Mouse (Mus musculus) stomach, embryonic 14.5 days (tissue): ENCODE results near the gene Ccdc85b. TPM values are rescaled to one million over a fixed set of nuclear protein-coding genes. Genes with fewer than 3 reads are reported as not detected.

Experiments used
- ATAC-seq: fragments of 200-750 bp; cut with Nextera tagmentation; 2 replicates; pipeline ENCODE4 v1.8.0; 2017; ENCODE audit warnings: low read depth, moderate TSS enrichment; ENCODE audit not compliant: insufficient number of reproducible peaks, insufficient read depth, low FRiP score
- H3K27ac ChIP-seq: fragments of 300-500 bp; sonication (generic); 2 replicates; pipeline ENCODE4 v1.5.1; 2014; ENCODE audit warnings: mild to moderate bottlenecking, low read length, moderate library complexity, mixed read lengths
- H3K27me3 ChIP-seq: fragments of 300-500 bp; sonication (generic); 2 replicates; pipeline ENCODE4 v1.6.1; 2014; ENCODE audit warnings: low read length, control low read depth, mixed read lengths; ENCODE audit not compliant: control insufficient read depth, insufficient read depth
- H3K36me3 ChIP-seq: fragments of 300-500 bp; sonication (generic); 2 replicates; pipeline ENCODE4 v1.6.1; 2014; ENCODE audit warnings: mild to moderate bottlenecking, control low read depth, low read length, moderate library complexity, mixed read lengths; ENCODE audit not compliant: control insufficient read depth, insufficient read depth
- H3K4me1 ChIP-seq: fragments of 300-500 bp; sonication (generic); 2 replicates; pipeline ENCODE4 v1.6.1; 2014; ENCODE audit warnings: low read length, control low read depth, mixed read lengths; ENCODE audit not compliant: control insufficient read depth, insufficient read depth
- H3K4me2 ChIP-seq: fragments of 300-500 bp; sonication (generic); replicated peaks from 2 replicates; pipeline ENCODE4 v1.6.1; 2014; ENCODE audit warnings: low read depth, low read length, control low read depth
- H3K4me3 ChIP-seq: fragments of 300-500 bp; sonication (generic); 2 replicates; pipeline ENCODE4 v1.5.1; 2014; ENCODE audit warnings: low read depth, low read length, control low read depth
- H3K9ac ChIP-seq: fragments of 300-500 bp; sonication (generic); replicated peaks from 2 replicates; pipeline ENCODE4 v1.6.1; 2014; ENCODE audit warnings: low read depth, mild to moderate bottlenecking, control low read depth, low read length, moderate library complexity, mixed read lengths
- H3K9me3 ChIP-seq: fragments of 300-500 bp; sonication (generic); 2 replicates; pipeline ENCODE4 v1.6.1; 2016; ENCODE audit warnings: low read depth, low read length, control low read depth; ENCODE audit not compliant: control insufficient read depth
- WGBS: fragments of 180-500 bp; shearing (Covaris S2); extraction: QIAGEN DNeasy Blood & Tissue Kit; methylation state at CpG from one replicate; pipeline ENCODE4 v1.1.7; 2014; 5-methylcytosine and 5-hydroxymethylcytosine counted together
- polyA plus RNA-seq: library from polyadenylated mRNA; unstranded; fragments of >200 nt; fragmentation: Nextera tagmentation; extraction: Ambion mirVana; gene quantifications from 2 replicates; pipeline ENCODE4 v1.2.1, GENCODE M21; 2014

Gene Ccdc85b
- polyA plus RNA-seq, 1 experiment from 2014 or later: 6.8 TPM

DNA sequence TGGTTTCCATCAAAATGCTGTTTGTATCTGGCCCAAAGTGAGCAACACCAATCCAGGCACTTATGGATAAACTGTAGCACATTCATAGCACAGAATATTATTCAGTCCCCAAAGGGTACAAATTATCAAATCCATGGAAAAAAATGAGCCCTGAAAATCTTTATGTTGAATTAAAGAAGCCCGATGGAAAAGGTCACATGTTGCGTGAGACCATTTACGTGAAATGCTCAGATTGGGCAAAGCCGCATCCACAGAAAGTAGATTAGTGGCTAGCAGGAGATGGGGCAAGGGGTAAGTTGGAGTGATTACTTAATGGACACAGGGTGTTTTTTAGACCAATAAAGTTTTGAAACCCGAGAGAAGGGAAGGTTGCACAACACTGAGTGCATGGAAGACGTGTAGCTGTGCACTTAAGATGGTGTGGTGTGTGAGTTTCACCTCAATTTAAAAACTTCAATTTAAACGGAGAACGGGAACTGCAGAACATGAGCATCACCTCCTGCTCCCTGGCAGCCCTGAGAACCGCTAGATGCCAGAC is 13.3 kb downstream of the Ccdc85b start:
- H3K4me1 ChIP-seq: peaks cover 16% of the 10 kb centered on the region
- H3K27ac ChIP-seq: no peak overlapping the region
- no peak overlapping the region for H3K4me2 ChIP-seq
- H3K4me3 ChIP-seq: no peak overlapping the region
- H3K9ac ChIP-seq: no peak overlapping the region
- ATAC-seq: no peak
- peaks cover 14% of the 10 kb centered on the region for H3K27me3 ChIP-seq
- WGBS: 58% methylated on average over 9 of the region's 9 CpGs
- H3K36me3 ChIP-seq: no peaks in the 10 kb centered on the region
- 0 out of 2 replicates have a peak, but pooled peaks cover 5% of the 10 kb centered on the region for H3K9me3 ChIP-seq

DNA sequence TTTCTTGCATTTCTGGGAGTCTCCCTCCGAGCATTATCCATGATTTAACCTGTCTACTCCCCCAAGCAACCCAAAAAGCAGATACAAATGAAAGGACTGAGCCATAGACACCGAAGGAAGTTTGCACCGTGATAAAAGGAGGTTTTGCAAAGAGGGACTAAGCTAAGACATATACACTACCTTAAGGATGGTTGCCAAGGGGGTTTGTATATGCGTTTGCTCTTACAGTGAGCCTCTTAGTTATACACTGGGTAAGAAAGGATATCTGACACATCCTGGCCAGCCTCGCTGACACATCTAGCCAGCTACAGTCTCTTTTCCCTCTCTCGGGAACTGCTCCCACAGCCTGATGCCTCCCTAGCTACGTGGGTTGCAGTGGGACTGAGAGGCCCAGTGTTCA is 23.7 kb downstream of the Ccdc85b start:
- 57% methylated on average over 7 of the region's 7 CpGs for WGBS
- no peaks in the 10 kb centered on the region for H3K27me3 ChIP-seq
- ATAC-seq: no peak
- peaks cover 13% of the 10 kb centered on the region for H3K4me1 ChIP-seq
- H3K4me3 ChIP-seq: no peak overlapping the region
- no peaks in the 10 kb centered on the region for H3K36me3 ChIP-seq
- peak overlapping the region; percentile 56; the same call in 1 of the 2 replicates for H3K27ac ChIP-seq
- no peak overlapping the region for H3K9ac ChIP-seq
- H3K4me2 ChIP-seq: peak overlapping the region; percentile 70
- H3K9me3 ChIP-seq: no peaks in the 10 kb centered on the region

DNA sequence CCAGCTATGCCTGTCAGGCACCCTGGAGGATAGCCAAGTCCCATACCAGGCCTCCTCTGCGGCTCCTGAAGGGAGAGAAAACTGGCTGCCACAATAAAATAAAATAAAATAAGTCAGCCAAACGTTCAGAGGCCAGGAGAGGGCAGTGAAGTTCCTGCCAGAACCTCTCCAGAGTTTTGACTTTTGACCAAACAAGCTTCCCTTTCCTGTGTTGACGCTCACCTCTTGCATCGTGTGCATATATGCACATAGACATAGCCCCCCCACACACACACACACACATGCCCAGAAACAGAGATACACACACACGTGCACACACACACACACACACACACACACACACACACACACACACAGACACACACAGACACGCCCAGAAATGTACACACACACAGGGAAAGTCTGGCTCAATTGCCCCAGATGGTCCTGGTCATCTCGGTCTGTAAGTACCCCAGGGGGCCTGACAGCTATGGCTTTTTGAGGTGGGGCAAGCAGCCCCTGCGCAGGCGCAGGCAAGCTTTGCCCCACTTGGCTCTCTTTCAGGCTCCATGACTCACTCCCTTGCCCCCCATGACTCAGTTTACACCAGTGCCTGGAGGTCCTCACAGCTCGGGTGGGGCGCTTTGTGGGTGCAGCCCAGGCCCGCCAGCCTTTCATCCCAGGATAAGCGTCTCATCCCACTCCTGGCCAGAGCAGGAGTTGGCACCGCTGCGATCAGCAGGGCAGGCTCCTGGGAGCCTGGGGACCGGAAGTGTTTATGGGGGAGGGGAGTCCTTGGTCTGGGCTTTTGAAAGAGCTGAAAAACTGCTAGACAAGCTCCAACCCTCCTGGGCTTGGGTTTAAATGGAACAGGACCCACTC is 24.5 kb downstream of the Ccdc85b start:
- ATAC-seq: peak; percentile 72; the same call in 1 of the 2 replicates
- Histone ChIP-seq H3K36me3 (no peaks in the 10 kb centered on the region), H3K9me3 (no peaks in the 10 kb centered on the region), H3K27ac (peak overlapping the region; percentile 56), H3K4me1 (peaks cover 13% of the 10 kb centered on the region), H3K4me3 (peak overlapping the region; percentile 25), H3K4me2 (peak overlapping the region; percentile 70), H3K9ac (no peak overlapping the region), H3K27me3 (no peaks in the 10 kb centered on the region)
- WGBS: 5% methylated on average over 16 of the region's 16 CpGs

DNA sequence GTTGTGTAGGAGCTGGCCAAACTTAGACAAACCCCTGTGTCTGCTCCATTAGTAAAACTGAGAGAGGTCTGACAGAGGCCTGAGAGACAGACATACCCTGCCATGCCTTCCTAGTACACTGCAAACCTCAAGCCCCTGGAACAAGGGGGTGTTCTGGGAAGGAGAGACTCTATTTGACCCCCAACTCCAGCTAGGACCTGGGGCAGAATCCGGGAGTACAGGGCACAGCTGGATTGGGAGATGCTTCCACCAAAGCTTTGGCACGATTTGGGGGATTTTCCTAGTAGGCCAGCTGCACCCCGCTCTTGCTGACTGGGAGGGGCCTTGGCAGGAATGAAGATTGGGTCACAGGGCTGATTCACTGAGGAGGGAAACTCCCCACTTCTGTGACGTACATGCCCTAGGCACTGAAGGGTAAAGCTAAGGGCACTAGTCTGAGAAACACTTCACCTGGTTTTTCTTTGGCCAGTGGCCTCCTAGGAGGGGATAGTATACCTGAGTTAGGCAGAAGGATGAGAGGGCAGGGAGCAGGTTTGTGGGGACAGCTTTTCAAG is 25.7 kb downstream of the Ccdc85b start:
- no peak overlapping the region for H3K27ac ChIP-seq
- no peak overlapping the region for H3K9ac ChIP-seq
- no peak for ATAC-seq
- H3K9me3 ChIP-seq: no peaks in the 10 kb centered on the region
- no peak overlapping the region for H3K4me2 ChIP-seq
- H3K36me3 ChIP-seq: peaks cover 3% of the 10 kb centered on the region
- peaks cover 13% of the 10 kb centered on the region for H3K4me1 ChIP-seq
- H3K4me3 ChIP-seq: no peak overlapping the region
- H3K27me3 ChIP-seq: no peaks in the 10 kb centered on the region
- WGBS: 72% methylated on average over 4 of the region's 4 CpGs

DNA sequence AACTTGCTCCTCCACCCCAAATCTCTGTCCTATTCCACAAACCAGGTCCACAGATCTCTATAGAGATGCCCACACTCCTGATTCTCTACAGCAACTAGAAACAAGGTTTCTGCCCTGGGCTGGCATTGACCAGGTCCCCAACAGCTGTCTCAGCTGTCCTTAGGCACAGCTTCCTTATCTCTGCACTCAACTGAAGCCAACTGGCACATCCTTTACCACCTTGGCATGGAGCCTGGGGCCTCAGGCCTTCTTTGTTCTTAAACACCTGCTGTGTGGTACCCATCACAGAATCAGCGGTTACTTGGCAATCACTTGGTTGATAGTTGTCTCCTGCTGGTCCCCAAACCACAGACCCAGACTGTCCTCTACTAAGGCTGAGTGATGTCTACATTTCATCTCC is 27.3 kb downstream of the Ccdc85b start:
- no peaks in the 10 kb centered on the region for H3K9me3 ChIP-seq
- peaks cover 14% of the 10 kb centered on the region for H3K36me3 ChIP-seq
- H3K27me3 ChIP-seq: no peaks in the 10 kb centered on the region
- H3K4me2 ChIP-seq: no peak overlapping the region
- no peak overlapping the region for H3K4me3 ChIP-seq
- no peak for ATAC-seq
- H3K27ac ChIP-seq: no peak overlapping the region
- H3K9ac ChIP-seq: no peak overlapping the region
- H3K4me1 ChIP-seq: peaks cover 25% of the 10 kb centered on the region
- 81% methylated on average over 1 of the region's 1 CpGs for whole genome bisulfite sequencing

DNA sequence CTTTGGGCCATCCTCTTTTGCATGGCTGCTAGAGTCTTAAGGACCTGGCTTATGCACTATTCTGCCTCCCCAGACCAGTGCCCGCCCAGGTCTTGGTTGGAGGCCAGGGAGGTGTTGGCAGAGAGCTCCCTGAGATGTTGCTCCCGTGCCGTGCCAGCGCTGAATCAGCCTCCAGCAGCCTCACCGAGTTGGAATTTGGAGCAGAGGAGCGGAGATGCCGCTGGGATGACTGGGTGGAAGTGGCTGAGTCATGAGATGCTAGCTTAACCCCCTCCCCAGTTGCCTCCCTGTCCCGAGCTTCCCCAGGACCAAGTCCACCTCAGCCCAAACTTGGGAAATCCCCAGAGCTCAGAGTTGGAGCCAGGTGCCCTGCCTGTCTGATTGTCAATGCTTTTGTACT is 27.9 kb downstream of the Ccdc85b start:
- no peak overlapping the region for H3K27ac ChIP-seq
- no peak overlapping the region for H3K9ac ChIP-seq
- H3K4me2 ChIP-seq: no peak overlapping the region
- peaks cover 14% of the 10 kb centered on the region for H3K36me3 ChIP-seq
- no peaks in the 10 kb centered on the region for H3K27me3 ChIP-seq
- ATAC-seq: no peak
- no peaks in the 10 kb centered on the region for H3K9me3 ChIP-seq
- H3K4me3 ChIP-seq: no peak overlapping the region
- H3K4me1 ChIP-seq: peaks cover 25% of the 10 kb centered on the region
- 75% methylated on average over 8 of the region's 8 CpGs for WGBS

DNA sequence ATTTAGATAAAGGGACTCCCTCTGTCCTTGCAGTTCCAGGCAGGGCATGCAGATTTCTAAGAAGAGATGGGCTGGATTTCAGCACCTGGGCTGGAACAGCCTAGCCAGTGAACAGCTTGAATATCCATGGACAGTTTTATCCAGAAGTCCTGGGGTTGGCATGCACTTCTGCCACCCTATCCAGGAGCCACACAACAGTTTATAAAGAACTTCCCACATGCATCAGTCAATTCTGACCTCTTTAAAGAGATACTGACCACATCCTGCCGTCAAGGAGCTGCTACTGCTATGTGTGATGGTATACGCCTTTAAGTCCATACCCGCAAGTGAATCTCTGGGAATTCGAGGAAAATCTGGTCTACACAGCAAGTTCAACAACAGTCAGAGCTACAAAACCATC is 28.5 kb downstream of the Ccdc85b start:
- ATAC-seq: no peak
- Histone ChIP-seq H3K36me3 (peaks cover 14% of the 10 kb centered on the region), H3K4me2 (no peak overlapping the region), H3K9ac (no peak overlapping the region), H3K4me1 (peaks cover 22% of the 10 kb centered on the region), H3K4me3 (no peak overlapping the region), H3K27ac (no peak overlapping the region), H3K9me3 (no peaks in the 10 kb centered on the region), H3K27me3 (no peaks in the 10 kb centered on the region)
- 76% methylated on average over 4 of the region's 4 CpGs for WGBS

DNA sequence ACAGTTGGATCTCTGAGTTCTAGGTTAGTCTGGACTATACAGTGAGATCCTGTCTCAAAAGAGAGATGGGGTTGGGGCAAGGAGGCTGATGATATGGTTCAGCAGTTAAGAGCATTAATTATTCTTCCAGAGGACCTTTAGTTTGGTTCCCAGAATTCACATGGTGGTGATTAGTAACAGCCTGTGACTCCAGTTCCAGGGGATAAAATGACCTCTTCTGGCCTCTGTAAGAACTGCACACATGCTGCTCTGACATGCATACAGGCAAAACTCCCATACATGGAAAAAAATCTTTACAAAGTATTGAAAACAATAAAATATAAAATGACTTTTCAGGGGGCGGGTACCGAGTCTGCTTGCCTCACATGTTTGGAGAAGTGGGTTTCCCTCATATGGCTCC is 29.6 kb downstream of the Ccdc85b start:
- Histone ChIP-seq H3K4me2 (no peak overlapping the region), H3K9ac (no peak overlapping the region), H3K9me3 (no peaks in the 10 kb centered on the region), H3K4me3 (no peak overlapping the region), H3K27me3 (no peaks in the 10 kb centered on the region), H3K4me1 (peaks cover 19% of the 10 kb centered on the region), H3K27ac (peak overlapping the region; percentile 33; the same call in 1 of the 2 replicates), H3K36me3 (peaks cover 14% of the 10 kb centered on the region)
- no peak for ATAC-seq
- 79% methylated on average over 2 of the region's 2 CpGs for WGBS
